Mouse (Mus musculus): ENCODE data around the gene Epb41l1.
"Not testable (repeated sequence)": the region's sequence is repeated elsewhere in the genome, so short reads cannot be mapped to it uniquely, and the experiment has no call there.

The Epb41l1 gene

GRCm38 (mm10) chr2:156420694-156421380 is at the start of gene Epb41l1:
Gene Epb41l1 (plus strand): TSS chr2:156420909.
- no peak for DNase-seq (ENCODE audit: low read depth, low spot score)

- no peak for DNase-seq (ENCODE audit: low read depth, low spot score)
Observed at GRCm38 (mm10) chr2:156376956-156377355, 43.8 kb upstream of the Epb41l1 start.

- DNase-seq (ENCODE audit: low read depth, low spot score): no peak
Observed at GRCm38 (mm10) chr2:156379929-156380328, 40.8 kb upstream of the Epb41l1 start.

DNA sequence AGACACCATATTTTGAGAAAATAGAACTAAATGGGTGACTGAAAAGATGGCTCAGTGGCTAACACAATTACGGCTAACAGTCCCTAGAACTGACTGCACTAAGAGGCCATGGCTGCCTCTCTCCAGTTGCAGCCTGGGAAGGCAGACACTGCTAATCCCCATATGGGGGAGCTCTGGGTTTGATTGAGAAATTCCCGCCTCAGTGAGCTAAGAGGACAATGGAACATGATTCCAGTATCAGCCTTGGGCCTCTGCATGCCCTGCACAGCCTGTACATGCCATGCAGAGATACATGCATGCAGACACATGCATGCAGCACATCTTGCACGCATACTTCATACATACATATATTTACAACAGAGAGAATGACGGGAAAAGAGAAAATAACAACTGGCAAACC is 39.4 kb upstream of the Epb41l1 start:
- no peak for DNase-seq (ENCODE audit: low read depth, low spot score)

- peak; percentile 83 for DNase-seq (ENCODE audit: low read depth, low spot score)
Observed at GRCm38 (mm10) chr2:156392461-156393154, 28.1 kb upstream of the Epb41l1 start.

DNA sequence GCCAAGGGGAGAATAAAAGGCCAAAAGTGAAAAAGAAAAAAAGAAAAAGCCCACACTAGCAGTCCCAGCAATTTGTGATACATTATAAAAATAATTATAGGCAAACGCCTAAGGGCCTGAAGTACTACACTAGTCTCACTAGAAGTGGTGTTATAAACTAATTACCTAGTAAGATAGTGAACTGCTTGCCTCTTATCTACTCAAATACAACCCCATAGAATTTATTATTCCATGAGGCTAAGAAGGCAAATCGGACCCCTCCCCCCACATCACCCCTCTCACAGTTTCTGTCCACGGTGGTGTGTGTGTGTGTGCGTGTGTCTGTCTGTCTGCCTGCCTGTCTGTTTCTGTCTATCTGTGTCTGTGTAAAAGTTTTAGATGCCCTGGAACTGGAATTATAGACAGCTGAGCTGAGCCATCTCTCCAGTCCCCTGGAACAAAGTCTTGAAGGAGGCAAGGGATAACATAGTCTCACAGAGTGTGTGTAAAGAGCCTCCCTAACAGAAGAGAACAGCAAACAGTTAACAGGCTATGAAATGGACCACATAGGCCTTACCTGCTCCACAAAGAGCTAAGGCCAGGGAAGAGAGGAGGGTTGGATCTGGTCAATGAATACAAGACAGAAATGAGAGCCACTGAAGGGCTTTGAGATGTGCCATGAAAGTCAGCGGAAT is 27.4 kb upstream of the Epb41l1 start:
- peak; percentile 50 for DNase-seq (ENCODE audit: low read depth, low spot score)

GRCm38 (mm10) chr2:156394282-156394681 is 26.4 kb upstream of the Epb41l1 start:
- DNase-seq (ENCODE audit: low read depth, low spot score): peak; percentile 64

GRCm38 (mm10) chr2:156396096-156396495 is 24.6 kb upstream of the Epb41l1 start:
- DNase-seq (ENCODE audit: low read depth, low spot score): no peak

DNA sequence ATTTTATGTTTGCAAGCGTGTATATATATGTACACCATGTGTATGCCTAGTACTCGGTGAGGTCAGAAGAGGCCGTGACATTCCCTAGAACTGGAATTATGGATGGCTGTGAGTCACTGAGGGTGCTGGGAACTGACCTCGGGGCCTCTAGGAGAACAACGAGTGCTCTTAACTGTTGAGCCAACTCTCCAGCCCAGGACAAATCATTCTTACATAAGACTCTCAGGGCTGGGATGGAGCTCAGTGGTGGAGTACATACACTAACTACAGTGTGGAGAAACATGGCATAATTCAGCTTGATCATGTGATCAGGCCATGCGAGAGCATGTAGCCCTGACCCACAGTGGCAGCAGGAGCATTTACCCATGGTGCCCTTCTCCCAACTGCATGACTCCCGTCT is 22.7 kb upstream of the Epb41l1 start:
- no peak for DNase-seq (ENCODE audit: low read depth, low spot score)

DNA sequence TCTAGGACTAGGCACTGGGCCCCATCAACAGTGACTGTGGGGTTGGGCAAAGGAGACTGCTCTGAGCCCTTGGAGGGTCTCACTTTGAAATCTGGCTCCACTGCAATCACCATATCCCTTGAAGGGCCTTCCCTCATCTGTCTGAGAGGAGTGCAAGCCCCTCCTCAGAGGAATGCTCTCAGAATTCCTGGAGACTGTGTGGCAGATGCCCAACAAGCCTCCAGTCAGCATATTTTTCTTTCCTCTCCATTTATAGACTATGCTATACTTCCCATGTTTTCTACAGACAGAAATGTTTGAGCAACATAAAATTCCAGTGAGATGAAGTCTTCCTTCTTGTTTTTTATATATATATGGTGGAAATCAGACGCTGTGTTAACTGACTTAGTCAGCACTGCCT is 21.2 kb upstream of the Epb41l1 start:
- no peak for DNase-seq (ENCODE audit: low read depth, low spot score)

DNA sequence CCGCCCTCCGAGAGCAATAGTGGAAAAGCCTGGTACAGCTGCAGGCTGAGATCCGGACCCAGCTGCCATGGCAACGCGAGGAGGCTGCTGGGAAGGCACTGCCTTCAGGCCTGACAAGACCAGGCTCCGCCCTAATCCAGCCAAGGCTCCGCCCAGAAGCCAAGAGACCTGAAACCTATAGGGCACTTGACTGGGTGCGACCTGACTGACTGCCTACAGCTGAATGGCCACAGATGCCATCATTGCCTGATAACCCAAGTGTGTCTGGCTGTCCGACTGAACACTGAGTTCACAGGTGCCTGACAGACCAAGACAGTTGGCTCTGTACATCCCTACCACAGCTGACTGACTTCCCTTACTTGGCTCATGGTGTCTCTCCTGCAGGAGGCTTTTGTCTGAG is 19.4 kb upstream of the Epb41l1 start:
- no peak for DNase-seq (ENCODE audit: low read depth, low spot score)

- DNase-seq (ENCODE audit: low read depth, low spot score): peak; percentile 78
Observed at GRCm38 (mm10) chr2:156402036-156402435, 18.7 kb upstream of the Epb41l1 start.

DNA sequence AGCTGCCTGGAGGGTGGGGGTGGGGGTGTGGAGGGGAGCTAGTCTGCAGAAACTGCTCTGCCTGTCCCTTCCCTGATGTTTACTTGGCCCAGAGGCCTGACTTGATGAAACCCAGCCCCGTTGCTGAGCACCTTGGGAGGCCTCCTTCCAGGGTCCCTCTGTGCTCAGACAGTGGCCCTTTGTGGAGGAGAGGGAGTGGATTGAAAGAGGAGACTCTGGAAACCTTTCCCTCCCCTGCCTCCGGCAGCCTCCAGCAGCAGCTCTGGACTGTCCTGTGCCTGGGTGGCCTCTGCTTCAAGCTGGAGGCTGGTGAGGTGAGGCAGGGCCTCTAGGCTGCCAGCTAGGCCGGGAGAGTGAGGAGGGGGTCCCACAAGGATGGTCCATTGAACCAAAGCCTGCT is 13.7 kb upstream of the Epb41l1 start:
- no peak for DNase-seq (ENCODE audit: low read depth, low spot score)

GRCm38 (mm10) chr2:156408168-156408567 is 12.5 kb upstream of the Epb41l1 start:
- DNase-seq (ENCODE audit: low read depth, low spot score): no peak

DNA sequence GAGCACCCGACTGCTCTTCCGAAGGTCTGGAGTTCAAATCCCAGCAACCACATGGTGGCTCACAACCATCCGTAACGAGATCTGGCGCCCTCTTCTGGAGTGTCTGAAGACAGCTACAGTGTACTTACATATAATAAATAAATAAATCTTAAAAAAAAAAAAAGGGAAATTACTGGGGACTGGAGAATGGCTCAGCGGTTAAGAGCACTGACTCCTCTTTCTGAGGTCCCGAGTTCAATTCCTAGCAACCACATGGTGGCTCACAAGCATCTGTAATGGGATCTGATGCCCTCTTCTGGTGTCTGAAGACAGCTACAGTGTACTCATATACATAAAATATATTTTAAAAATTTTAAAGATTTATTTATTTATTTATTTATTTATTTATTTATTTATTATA is 9.4 kb upstream of the Epb41l1 start:
- DNase-seq (ENCODE audit: low read depth, low spot score): not testable (repeated sequence)

DNA sequence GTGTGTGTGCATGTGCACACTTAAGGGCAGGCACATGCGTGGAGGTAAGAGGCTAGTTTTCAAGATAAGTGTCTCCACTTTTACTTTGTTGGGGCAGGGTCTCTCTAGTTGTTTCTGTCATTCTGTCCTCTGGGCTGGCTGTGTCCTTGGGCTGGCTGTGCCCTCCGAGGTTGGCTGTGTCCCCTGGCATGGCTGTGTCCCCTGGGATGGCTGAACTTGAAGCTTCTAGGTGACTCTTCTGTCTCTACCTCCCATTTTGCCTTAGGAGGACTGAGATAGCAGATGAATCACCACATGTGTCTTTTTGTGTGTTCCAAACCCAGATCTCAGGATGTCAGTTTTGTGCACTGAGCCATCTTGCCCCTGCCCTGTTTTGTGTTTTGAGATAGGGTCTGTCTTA is 5.7 kb upstream of the Epb41l1 start:
- DNase-seq (ENCODE audit: low read depth, low spot score): no peak

GRCm38 (mm10) chr2:156415674-156416073 is 5.0 kb upstream of the Epb41l1 start:
- peak; percentile 63 for DNase-seq (ENCODE audit: low read depth, low spot score)

- peak; percentile 59 for DNase-seq (ENCODE audit: low read depth, low spot score)
Observed at GRCm38 (mm10) chr2:156417194-156417593, 3.5 kb upstream of the Epb41l1 start.

DNA sequence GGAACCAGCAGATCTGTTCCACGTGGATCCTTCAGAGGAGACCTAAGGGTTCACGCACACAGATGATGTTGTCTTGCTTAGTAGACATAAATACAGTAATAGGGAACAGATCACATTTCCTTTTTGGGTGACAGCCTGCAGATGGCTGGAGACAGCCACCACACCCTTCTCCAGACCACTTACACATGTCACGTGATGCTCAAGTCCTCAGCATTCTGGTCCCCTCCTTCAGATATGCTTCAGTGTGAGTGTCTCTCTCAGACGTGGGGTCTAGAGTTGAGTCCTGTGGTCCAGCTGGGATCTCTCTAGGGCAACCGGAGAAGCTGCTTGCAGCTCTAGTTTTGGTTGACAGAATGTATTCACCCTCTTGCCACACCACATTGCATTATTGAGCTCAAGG is 2.2 kb upstream of the Epb41l1 start:
- no peak for DNase-seq (ENCODE audit: low read depth, low spot score)

DNA sequence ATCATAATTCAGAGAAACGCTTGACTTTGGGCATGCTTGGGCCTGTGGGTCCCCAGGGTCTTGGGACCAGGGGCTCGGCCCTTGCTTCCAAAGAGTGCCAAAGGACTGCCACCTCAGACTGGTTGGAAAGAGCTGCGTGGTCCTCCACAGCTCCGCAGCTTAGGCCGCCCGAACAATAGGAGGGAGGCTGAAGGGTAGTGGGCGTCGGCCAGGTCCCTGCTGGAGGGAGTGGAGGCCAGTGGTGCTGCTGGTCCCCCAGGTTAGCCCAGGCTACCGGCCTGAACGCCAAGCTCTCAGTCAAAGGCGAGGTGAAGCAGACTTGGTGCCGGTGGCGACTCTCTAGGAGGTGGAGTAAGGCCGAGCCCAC is 399 bp upstream of the Epb41l1 start:
- no peak for DNase-seq (ENCODE audit: low read depth, low spot score)

DNA sequence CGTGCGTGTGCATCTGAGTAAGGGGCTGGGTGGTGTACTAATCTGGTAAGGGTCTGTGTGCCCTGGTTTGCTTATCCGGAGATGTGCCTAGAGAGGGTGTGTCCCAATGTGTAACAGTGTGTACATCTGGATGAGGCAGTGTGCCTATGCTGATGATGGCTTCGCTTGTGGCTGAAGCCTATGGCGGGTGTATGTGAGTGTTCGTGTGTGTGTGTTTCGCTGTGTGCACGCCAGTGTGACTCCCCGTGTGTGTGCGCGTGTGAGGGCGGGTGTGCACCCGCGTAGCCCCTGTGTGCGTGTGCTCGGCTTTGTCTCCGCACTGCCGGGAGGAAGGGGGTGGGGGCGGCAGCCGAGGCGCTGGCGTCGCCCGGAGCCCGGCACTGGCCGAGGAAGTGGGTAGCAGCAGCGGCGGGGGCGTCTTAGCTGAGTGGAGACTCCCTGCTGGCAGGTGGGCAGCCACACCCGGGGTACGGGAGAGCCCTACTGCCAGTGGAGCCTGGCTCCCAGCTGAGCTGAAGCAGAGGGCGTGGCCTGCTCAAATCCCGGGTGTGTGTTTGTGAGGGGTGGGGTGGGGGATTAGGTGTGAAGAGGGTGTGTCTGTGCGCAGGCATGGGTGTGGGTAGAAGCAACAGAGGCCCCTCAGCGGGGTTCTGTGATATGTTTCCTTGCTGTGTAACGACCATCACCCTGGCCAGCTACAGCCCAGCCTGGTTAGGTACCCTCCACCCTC is 837 bp downstream of the Epb41l1 start:
- DNase-seq (ENCODE audit: low read depth, low spot score): no peak

DNA sequence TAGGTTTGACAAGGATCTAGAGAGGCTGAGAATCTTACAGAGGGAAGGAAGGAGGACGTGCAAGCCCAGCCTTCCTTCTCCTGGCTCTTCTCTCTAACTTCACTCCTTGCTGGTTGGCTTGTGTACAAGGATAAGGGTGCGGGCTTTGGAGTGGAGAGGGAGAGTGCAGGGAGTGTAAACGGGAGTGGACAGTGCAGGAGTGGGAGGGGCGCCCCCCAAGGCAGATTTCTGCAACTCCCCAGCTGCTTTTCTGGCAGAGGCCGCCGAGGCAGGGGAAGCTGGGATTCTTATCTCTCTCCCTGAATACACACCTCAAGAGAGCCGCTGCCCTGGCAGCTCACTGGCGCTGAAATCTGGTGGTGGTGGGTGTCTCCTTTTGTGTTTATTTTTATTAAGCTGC is 1.9 kb downstream of the Epb41l1 start:
- DNase-seq (ENCODE audit: low read depth, low spot score): no peak
